Mouse (Mus musculus) adrenal gland, adult (tissue): ENCODE measurements at regions not wholly inside any gene's neighbourhood (a gene's known extent, or its start where the extent isn't known, plus 50 kb on each side); places are given as distances from the start of the nearest gene placed in this dataset.

ENCODE experiments used
- DNase-seq, 2 experiments: peaks; one replicate each; pipeline ENCODE4 v3.0.0; 2022 to 2023; ENCODE audit warnings: low spot score in 1 of 2; ENCODE audit not compliant: inconsistent age in 2 of 2

GRCm38 (mm10) chr6:67087393-67087792 is 50.1 kb upstream of the Gadd45a start:
- DNase-seq = peak; percentile 56 to 71
